Mouse (Mus musculus) hindbrain, embryonic 13.5 days (tissue): ENCODE measurements around the gene Slc45a1. TPM values are rescaled to one million over a fixed set of nuclear protein-coding genes. Genes with fewer than 3 reads are reported as not detected.

Experiments used
- ATAC-seq: fragments of 200-750 bp; cut with Nextera tagmentation; 2 replicates; pipeline ENCODE4 v1.8.0; 2017; ENCODE audit warnings: moderate TSS enrichment; ENCODE audit not compliant: low FRiP score
- H3K27ac ChIP-seq: fragments of 300-500 bp; sonication (generic); 2 replicates; pipeline ENCODE4 v1.5.1; 2015; ENCODE audit warnings: inconsistent platforms, mild to moderate bottlenecking, moderate library complexity
- H3K27me3 ChIP-seq: fragments of 300-500 bp; sonication (generic); 2 replicates; pipeline ENCODE4 v1.6.1; 2015; ENCODE audit warnings: mild to moderate bottlenecking, inconsistent platforms
- H3K36me3 ChIP-seq: fragments of 300-500 bp; sonication (generic); 2 replicates; pipeline ENCODE4 v1.6.1; 2015; ENCODE audit warnings: mild to moderate bottlenecking, inconsistent platforms
- H3K4me1 ChIP-seq: fragments of 300-500 bp; sonication (generic); replicated peaks from 2 replicates; pipeline ENCODE4 v1.6.1; 2015; ENCODE audit warnings: inconsistent platforms
- H3K4me2 ChIP-seq: fragments of 300-500 bp; sonication (generic); 2 replicates; pipeline ENCODE4 v1.6.1; 2015; ENCODE audit warnings: inconsistent platforms, mild to moderate bottlenecking, moderate library complexity
- H3K4me3 ChIP-seq: fragments of 300-500 bp; sonication (generic); 2 replicates; pipeline ENCODE4 v1.5.1; 2015; ENCODE audit warnings: mild to moderate bottlenecking, inconsistent platforms
- H3K9ac ChIP-seq: fragments of 300-500 bp; sonication (generic); 2 replicates; pipeline ENCODE4 v1.6.1; 2015; ENCODE audit warnings: mild to moderate bottlenecking, inconsistent platforms
- H3K9me3 ChIP-seq: fragments of 300-500 bp; sonication (generic); 2 replicates; pipeline ENCODE4 v1.6.1; 2016; ENCODE audit warnings: inconsistent platforms
- WGBS: fragments of 180-500 bp; shearing (Covaris S2); methylation state at CpG from one replicate; pipeline ENCODE4 v1.1.7; 2015; 5-methylcytosine and 5-hydroxymethylcytosine counted together
- polyA plus RNA-seq: library from polyadenylated mRNA; unstranded; fragments of >200 nt; fragmentation: Nextera tagmentation; extraction: Ambion mirVana; gene quantifications from 2 replicates; pipeline ENCODE4 v1.2.1, GENCODE M21; 2015

Slc45a1 gene
- polyA plus RNA-seq, 1 experiment from 2014 or later, result 24.6 TPM

DNA sequence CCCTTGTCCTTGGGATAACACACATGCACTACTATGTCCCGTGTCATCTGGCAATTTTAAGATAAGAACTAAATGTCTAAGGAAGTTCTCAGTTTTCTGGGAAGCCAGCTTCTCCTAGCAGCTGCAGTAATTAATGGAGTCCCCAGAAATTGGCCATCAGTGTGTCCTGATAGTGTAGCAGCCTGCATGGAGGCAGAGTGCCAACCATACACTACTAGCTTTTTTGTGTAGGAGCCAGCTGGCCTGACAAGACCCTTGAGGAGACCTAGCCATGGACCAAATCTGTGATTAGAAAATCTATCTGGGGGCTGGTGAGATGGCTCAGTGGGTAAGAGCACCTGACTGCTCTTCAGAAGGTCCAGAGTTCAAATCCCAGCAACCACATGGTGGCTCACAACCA lies 53.3 kb downstream of the Slc45a1 start:
- 80% methylated on average over 1 of the region's 1 CpGs for WGBS
- no peak overlapping the region for H3K4me3 ChIP-seq
- H3K9ac ChIP-seq, result no peak overlapping the region
- no peaks in the 10 kb centered on the region for H3K36me3 ChIP-seq
- no peaks in the 10 kb centered on the region for H3K27me3 ChIP-seq
- H3K4me1 ChIP-seq, result peaks cover 50% of the 10 kb centered on the region
- no peaks in the 10 kb centered on the region for H3K9me3 ChIP-seq
- no peak overlapping the region for H3K4me2 ChIP-seq
- peak overlapping the region; percentile 56 for H3K27ac ChIP-seq
- no peak for ATAC-seq

DNA sequence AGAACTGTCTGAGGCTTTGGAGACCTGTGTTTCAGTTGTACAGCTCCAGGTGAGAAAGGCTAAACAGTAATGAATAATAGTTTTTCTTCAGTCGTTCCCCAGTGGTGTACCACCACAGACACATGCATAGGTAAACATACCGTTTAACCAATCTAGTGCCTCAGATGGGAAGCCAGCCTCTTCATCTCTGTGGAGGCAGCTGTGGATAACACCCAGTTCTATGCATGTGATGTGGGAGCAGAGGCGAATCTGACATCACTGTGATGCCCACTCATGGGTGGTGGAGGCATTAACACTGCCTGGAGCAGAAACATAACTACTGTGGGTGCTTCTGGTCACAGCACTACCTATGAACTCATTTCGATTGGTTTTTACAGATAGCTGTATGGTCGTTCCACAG lies 56.0 kb downstream of the Slc45a1 start:
- H3K27me3 ChIP-seq, result no peaks in the 10 kb centered on the region
- no peak for ATAC-seq
- peaks cover 61% of the 10 kb centered on the region for H3K4me1 ChIP-seq
- H3K9me3 ChIP-seq, result no peaks in the 10 kb centered on the region
- no peak overlapping the region for H3K4me3 ChIP-seq
- no peak overlapping the region for H3K9ac ChIP-seq
- no peak overlapping the region for H3K4me2 ChIP-seq
- H3K27ac ChIP-seq, result peak overlapping the region; percentile 35; the same call in 1 of the 2 replicates
- H3K36me3 ChIP-seq, result no peaks in the 10 kb centered on the region
- 88% methylated on average over 5 of the region's 5 CpGs for WGBS

DNA sequence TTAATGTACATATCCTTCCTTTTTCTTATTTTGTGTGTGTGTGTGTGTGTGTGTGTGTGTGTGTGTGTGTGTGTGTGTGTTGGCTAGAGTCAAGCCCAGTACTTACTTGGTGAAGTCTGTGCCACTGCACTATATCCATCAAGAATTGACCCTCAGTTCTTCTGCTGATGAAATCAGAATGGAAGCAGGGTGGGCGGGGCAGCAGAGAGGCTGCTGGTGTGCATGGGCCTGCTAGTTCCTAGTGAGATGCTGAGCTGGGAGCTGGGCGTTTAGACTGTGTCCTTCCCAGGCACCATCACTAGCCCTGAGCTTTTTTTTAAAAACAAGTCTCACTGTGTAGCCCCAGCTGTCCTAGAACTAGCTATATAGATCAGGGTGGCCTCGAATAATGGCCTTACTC lies 56.9 kb downstream of the Slc45a1 start:
- Histone ChIP-seq H3K27me3 (no peaks in the 10 kb centered on the region), H3K9ac (no peak overlapping the region), H3K4me3 (no peak overlapping the region), H3K9me3 (no peaks in the 10 kb centered on the region), H3K27ac (no peak overlapping the region; the same call in 1 of the 2 replicates), H3K4me1 (peaks cover 69% of the 10 kb centered on the region), H3K36me3 (no peaks in the 10 kb centered on the region), H3K4me2 (no peak overlapping the region)
- no peak for ATAC-seq
- WGBS, result 84% methylated on average over 3 of the region's 3 CpGs

DNA sequence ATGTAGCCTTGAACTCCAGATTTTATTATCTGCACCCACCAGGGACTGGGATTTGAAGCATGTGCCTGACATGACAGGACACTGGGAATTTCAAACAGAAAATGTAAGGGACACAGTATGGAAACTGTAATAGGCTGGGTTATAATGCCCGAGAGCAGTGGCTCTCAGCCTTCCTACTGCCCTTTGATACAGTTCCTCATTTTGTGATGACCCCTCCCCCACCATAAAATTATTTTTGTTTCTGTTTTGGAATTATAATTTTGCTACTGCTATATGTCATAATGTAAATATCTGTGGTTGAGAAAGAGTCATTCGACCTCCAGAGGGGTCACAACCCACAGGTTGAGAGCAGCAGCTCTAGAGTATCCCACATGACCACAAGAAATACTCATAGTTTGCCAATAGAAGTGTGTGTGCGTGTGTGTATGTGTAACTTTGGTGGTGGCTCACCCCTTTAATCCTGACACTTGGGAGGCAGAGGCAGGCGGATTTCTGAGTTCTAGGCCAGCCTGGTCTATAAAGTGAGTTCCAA lies 57.6 kb downstream of the Slc45a1 start:
- WGBS, result 91% methylated on average over 4 of the region's 4 CpGs
- H3K4me2 ChIP-seq, result no peak overlapping the region
- H3K9ac ChIP-seq, result no peak overlapping the region
- no peak overlapping the region for H3K27ac ChIP-seq
- H3K36me3 ChIP-seq, result no peaks in the 10 kb centered on the region
- no peak for ATAC-seq
- peaks cover 65% of the 10 kb centered on the region for H3K4me1 ChIP-seq
- H3K4me3 ChIP-seq, result no peak overlapping the region
- no peaks in the 10 kb centered on the region for H3K9me3 ChIP-seq
- H3K27me3 ChIP-seq, result no peaks in the 10 kb centered on the region

DNA sequence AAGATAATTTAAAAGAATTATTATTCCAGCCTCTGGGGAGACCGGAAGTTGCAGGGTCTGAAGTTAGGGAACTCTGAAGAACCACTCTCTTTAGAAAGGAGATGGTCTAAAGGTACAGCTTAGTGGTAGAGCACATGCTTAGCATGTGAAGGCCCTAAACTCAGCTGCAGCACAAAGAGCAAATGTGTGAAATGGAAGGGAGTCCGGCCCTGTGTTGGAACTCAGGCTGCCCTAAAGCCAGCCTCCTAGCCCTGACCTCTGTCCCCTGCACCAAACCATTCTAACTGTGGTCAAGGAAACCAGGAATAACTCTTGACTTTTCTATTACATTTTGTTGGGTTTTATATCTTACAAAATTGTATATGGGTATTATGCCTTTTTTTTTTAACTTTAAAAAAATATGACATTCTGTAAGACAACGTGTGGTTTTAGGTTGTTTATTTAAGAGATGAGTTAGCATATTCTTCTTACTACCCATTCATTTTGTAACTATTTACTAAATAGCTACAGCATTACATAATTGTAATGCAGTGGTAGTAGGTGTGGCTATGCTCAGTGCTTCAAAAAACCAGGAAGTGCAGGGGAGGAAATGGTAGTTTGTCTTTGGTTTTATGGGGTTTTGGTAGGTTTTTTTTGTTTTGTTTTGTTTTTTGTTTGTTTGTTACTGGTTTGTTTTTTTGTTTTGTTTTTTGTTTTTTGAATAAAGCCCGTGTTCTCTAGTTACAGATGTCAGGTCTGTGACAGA lies 58.3 kb downstream of the Slc45a1 start:
- WGBS, result 78% methylated on average over 4 of the region's 4 CpGs
- Histone ChIP-seq H3K27me3 (no peaks in the 10 kb centered on the region), H3K4me3 (no peak overlapping the region), H3K4me2 (no peak overlapping the region), H3K27ac (no peak overlapping the region), H3K9me3 (no peaks in the 10 kb centered on the region), H3K4me1 (peaks cover 61% of the 10 kb centered on the region), H3K9ac (no peak overlapping the region), H3K36me3 (no peaks in the 10 kb centered on the region)
- no peak for ATAC-seq

DNA sequence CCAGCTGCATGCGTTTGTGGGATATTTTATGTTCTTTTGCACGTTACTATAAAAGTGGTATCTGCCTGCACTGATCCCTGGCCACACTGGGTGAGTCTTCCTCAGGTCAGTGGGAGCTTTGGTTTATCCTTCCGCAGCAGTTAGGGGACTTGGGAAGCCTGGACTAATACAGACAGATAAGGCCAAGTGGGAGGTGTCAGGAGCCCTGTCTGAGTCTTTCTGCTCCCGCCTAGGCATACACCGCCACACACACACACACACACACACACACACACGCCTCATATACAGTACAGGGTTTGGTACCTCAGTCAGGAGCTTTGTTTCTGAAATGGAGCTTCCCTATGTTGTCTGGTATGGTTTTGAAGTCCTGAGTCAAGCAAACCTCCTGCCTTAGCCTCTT lies 59.9 kb downstream of the Slc45a1 start:
- Histone ChIP-seq H3K4me3 (no peak overlapping the region), H3K27ac (peak overlapping the region; percentile 67), H3K4me2 (no peak overlapping the region), H3K9ac (no peak overlapping the region), H3K4me1 (peaks cover 59% of the 10 kb centered on the region), H3K9me3 (no peaks in the 10 kb centered on the region), H3K27me3 (no peaks in the 10 kb centered on the region), H3K36me3 (no peaks in the 10 kb centered on the region)
- 89% methylated on average over 6 of the region's 6 CpGs for WGBS
- ATAC-seq, result no peak

DNA sequence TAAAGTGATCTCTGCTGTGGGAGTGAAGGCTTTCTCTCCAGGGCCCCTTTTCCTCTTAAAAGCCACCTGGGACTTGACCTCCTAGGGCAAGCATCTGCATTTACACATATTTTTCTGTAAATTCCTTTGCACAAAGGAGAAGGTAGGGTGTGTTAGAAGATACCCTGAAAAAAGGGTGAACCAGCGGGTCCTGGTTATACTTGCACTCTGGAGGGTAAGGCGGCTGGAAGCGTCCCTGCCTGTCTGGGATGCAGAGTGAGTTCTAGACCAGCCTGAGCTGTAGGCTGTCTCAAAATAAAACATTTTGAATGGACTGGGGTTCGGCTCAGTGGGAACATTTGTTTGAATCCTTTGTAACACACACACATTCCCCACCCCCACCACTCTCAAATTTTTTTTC lies 60.4 kb downstream of the Slc45a1 start:
- ATAC-seq, result no peak
- Histone ChIP-seq H3K27me3 (no peaks in the 10 kb centered on the region), H3K4me3 (no peak overlapping the region), H3K9me3 (no peaks in the 10 kb centered on the region), H3K9ac (no peak overlapping the region), H3K36me3 (no peaks in the 10 kb centered on the region), H3K4me2 (no peak overlapping the region), H3K27ac (peak overlapping the region; percentile 67), H3K4me1 (peaks cover 64% of the 10 kb centered on the region)
- 72% methylated on average over 4 of the region's 4 CpGs for WGBS

DNA sequence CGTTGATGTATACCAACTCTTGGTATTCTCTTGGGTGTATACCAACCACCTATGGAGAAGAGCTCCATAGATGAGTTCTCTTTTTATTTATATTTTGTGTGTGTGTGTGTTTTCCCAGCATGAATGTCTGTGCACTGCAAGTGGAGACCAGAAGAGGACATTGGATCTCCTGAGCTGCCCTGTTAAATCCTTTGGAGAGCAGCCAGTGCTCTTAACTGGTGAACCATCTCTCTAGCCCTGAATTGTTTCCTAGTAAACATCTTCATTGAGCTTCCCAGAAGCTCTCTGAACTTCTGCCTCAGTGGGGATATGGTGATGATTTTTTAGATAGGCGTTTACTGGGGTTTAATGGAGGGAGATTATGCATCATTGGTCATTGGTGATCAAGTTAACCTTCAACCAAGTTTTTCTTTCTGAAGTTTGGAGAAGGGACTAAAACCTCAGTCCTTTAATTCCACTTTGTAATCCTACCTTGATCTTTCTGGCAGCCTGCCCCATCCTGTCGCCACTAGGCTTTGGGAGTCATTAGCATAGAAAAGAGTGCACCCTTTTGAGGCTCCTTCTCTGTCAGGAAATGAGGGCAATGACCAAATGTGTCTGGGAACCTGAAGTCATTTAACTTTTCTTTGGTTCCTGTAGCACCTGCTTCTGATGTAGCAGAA lies 61.2 kb downstream of the Slc45a1 start:
- Histone ChIP-seq H3K9ac (no peak overlapping the region), H3K4me3 (no peak overlapping the region), H3K9me3 (no peaks in the 10 kb centered on the region), H3K4me1 (peaks cover 64% of the 10 kb centered on the region), H3K27ac (no peak overlapping the region), H3K36me3 (no peaks in the 10 kb centered on the region), H3K27me3 (no peaks in the 10 kb centered on the region), H3K4me2 (no peak overlapping the region)
- 47% methylated on average over 3 of the region's 3 CpGs for WGBS
- no peak for ATAC-seq

DNA sequence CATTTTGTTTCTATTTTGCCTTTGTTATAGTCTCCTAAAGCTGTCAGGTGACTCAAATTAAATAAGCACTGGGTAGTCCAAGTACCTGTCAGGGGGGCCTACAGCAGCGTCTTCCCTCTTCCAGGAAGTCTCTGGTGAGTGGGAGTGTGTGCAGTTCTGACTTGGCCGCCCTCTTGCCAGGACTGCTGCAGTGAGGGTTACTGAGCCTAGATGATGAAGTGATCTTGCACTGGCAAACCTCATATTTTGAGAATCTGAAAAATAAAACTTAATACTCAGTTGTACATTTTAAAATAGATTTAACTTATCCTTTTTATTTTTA lies 63.7 kb downstream of the Slc45a1 start:
- Histone ChIP-seq H3K4me3 (no peak overlapping the region), H3K9ac (no peak overlapping the region), H3K27me3 (no peaks in the 10 kb centered on the region), H3K4me2 (no peak overlapping the region), H3K36me3 (no peaks in the 10 kb centered on the region), H3K27ac (peak overlapping the region; percentile 8; the same call in 1 of the 2 replicates), H3K4me1 (peaks cover 76% of the 10 kb centered on the region), H3K9me3 (no peaks in the 10 kb centered on the region)
- 88% methylated on average over 2 of the region's 2 CpGs for WGBS
- no peak for ATAC-seq

DNA sequence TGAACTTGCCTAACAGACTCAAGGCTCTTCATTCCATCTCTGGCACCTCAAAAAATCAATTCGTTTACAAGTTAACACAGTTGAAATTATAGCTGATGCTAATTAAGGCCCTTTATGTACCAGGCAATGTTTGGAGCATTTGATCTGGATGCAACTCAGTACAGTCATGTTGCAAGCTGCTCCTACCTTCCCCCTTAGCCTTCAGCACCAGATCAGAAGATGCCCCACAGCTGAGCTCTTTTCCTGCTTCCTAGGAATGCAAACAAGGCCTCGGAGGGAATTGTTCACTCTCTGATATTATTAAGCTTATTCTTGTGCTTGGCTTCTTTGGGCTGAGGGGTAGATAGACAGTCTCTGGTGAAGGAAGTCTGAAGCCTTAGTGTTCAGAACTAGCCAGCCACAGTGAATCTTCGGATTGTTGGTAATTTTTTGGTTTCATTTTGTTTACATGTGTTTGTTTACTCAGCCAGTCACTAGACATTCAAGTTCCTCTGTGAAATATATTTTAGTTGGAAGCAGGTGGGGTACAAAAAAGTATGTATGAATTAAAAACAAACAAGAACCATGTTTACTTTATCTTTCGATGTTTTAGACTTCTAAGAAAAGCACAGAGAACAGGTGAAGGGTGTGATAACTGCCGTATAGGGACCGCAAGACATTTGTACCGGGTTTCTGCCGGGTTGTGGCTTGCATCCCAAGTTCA lies 64.2 kb downstream of the Slc45a1 start:
- Histone ChIP-seq H3K4me1 (peaks cover 76% of the 10 kb centered on the region), H3K9me3 (no peaks in the 10 kb centered on the region), H3K4me2 (no peak overlapping the region), H3K27me3 (no peaks in the 10 kb centered on the region), H3K36me3 (no peaks in the 10 kb centered on the region), H3K4me3 (no peak overlapping the region), H3K27ac (peak overlapping the region; percentile 48), H3K9ac (no peak overlapping the region)
- ATAC-seq, result no peak
- WGBS, result 87% methylated on average over 8 of the region's 8 CpGs

DNA sequence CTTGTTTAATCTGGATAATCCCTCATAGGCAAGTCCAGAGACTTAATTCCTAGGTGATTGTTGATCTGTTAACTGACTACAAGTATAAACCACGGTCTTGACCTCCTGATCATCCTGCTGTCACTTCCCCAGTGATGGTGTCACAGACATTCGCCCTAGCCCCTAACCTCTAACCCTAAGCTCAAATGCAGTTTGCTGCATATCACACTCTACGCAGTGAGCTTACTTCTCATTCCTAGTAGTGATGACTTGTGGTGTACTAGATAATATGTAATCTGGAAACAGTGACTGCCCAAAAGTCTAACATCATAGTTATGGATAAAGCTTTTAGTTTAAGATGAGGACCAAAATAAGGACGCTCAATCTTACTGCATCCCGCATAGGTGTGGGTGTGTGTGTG lies 65.7 kb downstream of the Slc45a1 start:
- Histone ChIP-seq H3K9ac (no peak overlapping the region), H3K27ac (no peak overlapping the region), H3K9me3 (no peaks in the 10 kb centered on the region), H3K4me2 (no peak overlapping the region), H3K4me1 (peaks cover 75% of the 10 kb centered on the region), H3K36me3 (no peaks in the 10 kb centered on the region), H3K27me3 (no peaks in the 10 kb centered on the region), H3K4me3 (no peak overlapping the region)
- 95% methylated on average over 5 of the region's 5 CpGs for WGBS
- no peak for ATAC-seq

DNA sequence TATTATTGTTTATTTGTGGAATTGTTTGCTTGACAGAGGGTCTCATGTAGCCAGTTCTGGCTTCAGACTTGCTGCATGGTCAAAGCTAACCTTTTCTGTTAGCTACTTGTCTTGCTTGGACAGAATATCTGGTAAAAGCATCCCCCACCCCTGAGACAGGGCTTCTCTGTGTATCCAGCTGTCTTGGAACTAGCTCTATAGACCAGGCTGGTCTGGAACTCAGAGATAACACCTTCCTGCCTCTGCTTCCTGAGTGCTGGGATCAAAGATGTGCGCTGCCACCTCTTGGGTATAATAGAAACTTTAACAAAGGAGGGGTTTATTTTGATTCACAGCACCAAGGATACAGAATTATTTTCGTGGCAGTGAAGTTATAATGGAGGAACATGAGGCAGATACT lies 66.2 kb downstream of the Slc45a1 start:
- no peak overlapping the region for H3K4me3 ChIP-seq
- ATAC-seq, result no peak
- 84% methylated on average over 2 of the region's 2 CpGs for WGBS
- H3K4me1 ChIP-seq, result peaks cover 74% of the 10 kb centered on the region
- H3K9ac ChIP-seq, result no peak overlapping the region
- H3K27me3 ChIP-seq, result no peaks in the 10 kb centered on the region
- H3K4me2 ChIP-seq, result no peak overlapping the region
- H3K27ac ChIP-seq, result no peak overlapping the region
- H3K36me3 ChIP-seq, result no peaks in the 10 kb centered on the region
- no peaks in the 10 kb centered on the region for H3K9me3 ChIP-seq
